Mouse (Mus musculus): ENCODE data around the gene Erf. TPM values are rescaled to one million over a fixed set of nuclear protein-coding genes. Genes with fewer than 3 reads are reported as not detected.
"Not testable (repeated sequence)": the region's sequence is repeated elsewhere in the genome, so short reads cannot be mapped to it uniquely, and the experiment has no call there.

The Erf gene
- polyA plus RNA-seq, 1 experiment, result not detected

- no peak for TF ChIP-seq POLR2A (IDR thresholded peaks at IDR 0.05; ENCODE audit: insufficient read depth, low read depth, low read length)
- no peak overlapping the region for H3K27ac ChIP-seq (ENCODE audit: insufficient read depth, low read depth, low read length)
- H3K4me3 ChIP-seq (ENCODE audit: insufficient read depth, low read depth, low read length), result no peak overlapping the region
- H3K4me1 ChIP-seq (ENCODE audit: control insufficient read depth, insufficient read depth, low read length), result peaks cover 60% of the 10 kb centered on the region
- WGBS, result 86% methylated on average over 35 of the region's 35 CpGs
These were observed 20.4 kb upstream of the Erf start for GRCm38 (mm10) chr7:25270652-25271633.

GRCm38 (mm10) chr7:25269545-25270271 is 19.1 kb upstream of the Erf start:
- Histone ChIP-seq H3K4me3 (ENCODE audit: insufficient read depth, low read depth, low read length) (peak overlapping the region; percentile 17; the same call in 1 of the 2 replicates), H3K4me1 (ENCODE audit: control insufficient read depth, insufficient read depth, low read length) (peaks cover 52% of the 10 kb centered on the region), H3K27ac (ENCODE audit: insufficient read depth, low read depth, low read length) (no peak overlapping the region)
- TF ChIP-seq CTCF (IDR thresholded peaks at IDR 0.05; ENCODE audit: insufficient read depth, low read depth, low read length) (no peak), POLR2A (IDR thresholded peaks at IDR 0.05; ENCODE audit: insufficient read depth, low read depth, low read length) (no peak)
- WGBS, result 52% methylated on average over 8 of the region's 8 CpGs

- 15% methylated on average over 4 of the region's 4 CpGs for WGBS
- peaks cover 49% of the 10 kb centered on the region for H3K4me1 ChIP-seq (ENCODE audit: control insufficient read depth, insufficient read depth, low read length)
- TF ChIP-seq POLR2A (IDR thresholded peaks at IDR 0.05; ENCODE audit: insufficient read depth, low read depth, low read length) (no peak), CTCF (IDR thresholded peaks at IDR 0.05; ENCODE audit: insufficient read depth, low read depth, low read length) (no peak)
- H3K4me3 ChIP-seq (ENCODE audit: insufficient read depth, low read depth, low read length), result peak overlapping the region; percentile 57
- peak overlapping the region; percentile 14; the same call in 1 of the 2 replicates for H3K27ac ChIP-seq (ENCODE audit: insufficient read depth, low read depth, low read length)
These were observed 18.5 kb upstream of the Erf start for GRCm38 (mm10) chr7:25269029-25269428.

DNA sequence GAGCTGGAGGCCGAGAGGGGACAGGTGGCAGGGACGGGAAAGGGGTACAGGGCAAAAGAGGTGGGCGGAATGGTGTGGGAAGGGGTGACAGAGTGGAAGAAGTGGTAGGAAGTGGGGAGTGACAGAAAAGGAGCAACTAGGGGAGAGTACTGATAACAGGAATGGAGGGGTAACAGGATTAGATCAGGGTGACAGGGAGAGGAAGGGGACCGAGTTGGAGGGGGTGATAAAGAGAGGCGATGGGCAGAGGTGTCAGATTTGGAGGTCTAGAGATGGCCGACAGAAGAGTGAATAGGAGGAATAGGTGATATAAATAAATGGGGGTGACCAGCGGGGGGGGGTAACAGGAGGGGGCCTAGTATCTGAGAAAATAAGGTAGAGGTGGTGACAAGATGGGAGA is 18.0 kb upstream of the Erf start:
- Histone ChIP-seq H3K27ac (ENCODE audit: insufficient read depth, low read depth, low read length) (no peak overlapping the region), H3K4me3 (ENCODE audit: insufficient read depth, low read depth, low read length) (peak overlapping the region; percentile 57), H3K4me1 (ENCODE audit: control insufficient read depth, insufficient read depth, low read length) (peaks cover 47% of the 10 kb centered on the region)
- 0% methylated on average over 7 of the region's 7 CpGs for WGBS
- TF ChIP-seq CTCF (IDR thresholded peaks at IDR 0.05; ENCODE audit: insufficient read depth, low read depth, low read length) (no peak), POLR2A (IDR thresholded peaks at IDR 0.05; ENCODE audit: insufficient read depth, low read depth, low read length) (no peak)

GRCm38 (mm10) chr7:25267751-25268463 is 17.3 kb upstream of the Erf start:
- Histone ChIP-seq H3K4me1 (ENCODE audit: control insufficient read depth, insufficient read depth, low read length) (peaks cover 40% of the 10 kb centered on the region), H3K27ac (ENCODE audit: insufficient read depth, low read depth, low read length) (peak overlapping the region; percentile 97), H3K4me3 (ENCODE audit: insufficient read depth, low read depth, low read length) (peak overlapping the region; percentile 76)
- WGBS, result under 1% methylated on average over 33 of the region's 33 CpGs
- TF ChIP-seq POLR2A (IDR thresholded peaks at IDR 0.05; ENCODE audit: insufficient read depth, low read depth, low read length) (no peak), CTCF (IDR thresholded peaks at IDR 0.05; ENCODE audit: insufficient read depth, low read depth, low read length) (no peak)

DNA sequence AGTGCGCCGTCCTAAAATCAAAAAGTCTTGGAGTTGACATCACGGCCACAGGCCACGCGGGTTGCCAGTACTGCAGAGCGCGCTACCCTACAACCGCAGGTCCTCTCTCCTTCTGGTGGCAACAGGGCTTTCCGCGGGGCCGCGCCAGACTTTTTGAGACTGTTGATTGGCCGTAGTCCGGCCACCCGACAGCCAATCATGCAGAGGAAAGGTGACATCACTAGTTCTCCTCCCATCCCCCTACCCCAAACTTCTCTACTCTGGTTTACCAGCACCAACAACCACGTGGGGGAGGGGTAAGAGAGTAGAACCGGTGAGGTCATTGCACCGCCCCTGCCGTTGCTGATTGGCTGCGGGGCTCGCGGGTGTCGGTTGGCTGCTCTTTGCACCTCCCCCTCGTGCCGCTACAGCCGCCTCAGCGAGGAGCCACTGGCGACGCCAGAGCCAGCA is 16.8 kb upstream of the Erf start, which contains the start of gene Cic:
Gene Cic, plus strand, starts transcription at position 404 of the 450 bp plus-strand sequence.
- TF ChIP-seq CTCF (IDR thresholded peaks at IDR 0.05; ENCODE audit: insufficient read depth, low read depth, low read length) (no peak), POLR2A (IDR thresholded peaks at IDR 0.05; ENCODE audit: insufficient read depth, low read depth, low read length) (peak; percentile 45; the same call in 1 of the 2 replicates)
- Histone ChIP-seq H3K4me1 (ENCODE audit: control insufficient read depth, insufficient read depth, low read length) (peaks cover 35% of the 10 kb centered on the region), H3K4me3 (ENCODE audit: insufficient read depth, low read depth, low read length) (peak within 1 kb of the TSS; percentile 76), H3K27ac (ENCODE audit: insufficient read depth, low read depth, low read length) (peak within 1 kb of the TSS; percentile 97)
- WGBS, result under 1% methylated on average over 29 of the region's 29 CpGs

GRCm38 (mm10) chr7:25266180-25266962 is 15.8 kb upstream of the Erf start:
- no peak overlapping the region for H3K27ac ChIP-seq (ENCODE audit: insufficient read depth, low read depth, low read length)
- H3K4me1 ChIP-seq (ENCODE audit: control insufficient read depth, insufficient read depth, low read length), result peaks cover 28% of the 10 kb centered on the region
- TF ChIP-seq POLR2A (IDR thresholded peaks at IDR 0.05; ENCODE audit: insufficient read depth, low read depth, low read length) (no peak), CTCF (IDR thresholded peaks at IDR 0.05; ENCODE audit: insufficient read depth, low read depth, low read length) (no peak)
- 91% methylated on average over 8 of the region's 8 CpGs for WGBS
- no peak overlapping the region for H3K4me3 ChIP-seq (ENCODE audit: insufficient read depth, low read depth, low read length)

DNA sequence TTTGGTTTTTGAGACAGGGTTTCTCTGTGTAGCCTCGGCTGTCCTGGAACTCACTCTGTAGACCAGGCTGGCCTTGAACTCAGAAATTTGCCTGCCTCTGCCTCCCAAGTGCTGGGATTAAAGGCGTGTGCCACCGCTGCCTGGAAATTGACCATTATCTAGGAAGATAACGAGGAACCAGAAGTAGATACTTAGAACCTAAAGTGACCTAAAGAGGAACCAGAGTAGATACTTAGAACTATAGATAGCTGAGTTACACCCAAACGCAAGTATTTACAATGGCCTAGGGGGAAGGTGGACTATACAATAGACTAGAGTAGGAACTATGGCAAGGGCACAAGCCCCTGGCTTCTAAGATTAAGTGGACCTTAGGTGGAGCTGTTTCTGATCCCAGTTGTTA is 15.2 kb upstream of the Erf start:
- H3K4me3 ChIP-seq (ENCODE audit: insufficient read depth, low read depth, low read length); H3K27ac ChIP-seq (ENCODE audit: insufficient read depth, low read depth, low read length): not testable (repeated sequence)
- peaks cover 22% of the 10 kb centered on the region for H3K4me1 ChIP-seq (ENCODE audit: control insufficient read depth, insufficient read depth, low read length)
- 92% methylated on average over 5 of the region's 5 CpGs for WGBS

Measured in olfactory bulb, adult 2 months (tissue).